ENCODE assay signal across 14 mouse cellular contexts in genomic region chr19:24080417-24081080, GRCm38 (mm10). TPM values are rescaled to one million over a fixed set of nuclear protein-coding genes. Genes with fewer than 3 reads are reported as not detected.
DNase-seq lines count a peak whose midpoint lies in the region; ATAC-seq and TF ChIP-seq lines count a peak whose summit lies in the region.
"Had no signal": no experiment of that assay in that cellular context is flagged by ENCODE, and none has a peak within 500 bp of the region (broad histone marks: within the 10 kb centered on the region; RNA-seq: fewer than 3 reads in every experiment).

No protein-coding gene starts in this region.

- H3K27me3 ChIP-seq in kidney, embryonic 14.5 days (ENCODE audit: control insufficient read depth, insufficient read depth, low read length): no peaks in the 10 kb centered on the region
- H3K27me3 ChIP-seq in stomach, embryonic 16.5 days (ENCODE audit: control insufficient read depth, insufficient read depth, low read length): no peaks in the 10 kb centered on the region
- no peaks in the 10 kb centered on the region for H3K27me3 ChIP-seq in stomach, postnatal 0 days (ENCODE audit: control insufficient read depth, insufficient read depth, low read length)
- H3K27me3 ChIP-seq in heart, embryonic 13.5 days (replicated peaks): no peaks in the 10 kb centered on the region
- H3K27me3 ChIP-seq: limb, embryonic 15.5 days had no signal

- H3K4me2 ChIP-seq in kidney, embryonic 14.5 days (replicated peaks; ENCODE audit: low read depth, low read length): no peak overlapping the region
- no peak overlapping the region for H3K4me2 ChIP-seq in stomach, embryonic 16.5 days (ENCODE audit: low read depth, low read length)
- no peak overlapping the region for H3K4me2 ChIP-seq in stomach, postnatal 0 days (replicated peaks; ENCODE audit: low read depth)
- peak overlapping the region; percentile 53 for H3K4me2 ChIP-seq in heart, embryonic 13.5 days
- H3K4me2 ChIP-seq: limb, embryonic 15.5 days; lung, embryonic 14.5 days had no signal

- no peaks in the 10 kb centered on the region for H3K36me3 ChIP-seq in kidney, embryonic 14.5 days (ENCODE audit: control insufficient read depth, insufficient read depth, low read length)
- H3K36me3 ChIP-seq in stomach, embryonic 16.5 days (ENCODE audit: control insufficient read depth, insufficient read depth, low read length): no peaks in the 10 kb centered on the region
- no peaks in the 10 kb centered on the region for H3K36me3 ChIP-seq in stomach, postnatal 0 days (ENCODE audit: control insufficient read depth, insufficient read depth, low read length)
- no peaks in the 10 kb centered on the region for H3K36me3 ChIP-seq in heart, embryonic 13.5 days
- H3K36me3 ChIP-seq: limb, embryonic 15.5 days had no signal

- H3K9ac ChIP-seq in kidney, embryonic 14.5 days (ENCODE audit: low read depth, low read length): no peak overlapping the region
- no peak overlapping the region for H3K9ac ChIP-seq in stomach, embryonic 16.5 days (ENCODE audit: low read length)
- H3K9ac ChIP-seq in stomach, postnatal 0 days (ENCODE audit: low read length): no peak overlapping the region
- peak overlapping the region; percentile 58 for H3K9ac ChIP-seq in heart, embryonic 13.5 days
- H3K9ac ChIP-seq: limb, embryonic 15.5 days; lung, embryonic 14.5 days had no signal

- DNase-seq in kidney, adult 8-10 months: no peak
- no peak for DNase-seq in stomach, postnatal 0 days (ENCODE audit: low spot score)
- DNase-seq in layer of hippocampus, postnatal 25 days (ENCODE audit: extremely low spot score in 1 of 2, low spot score in 1 of 2): no peak
- no peak for DNase-seq in yolk sac, embryonic 10.5 days (ENCODE audit: low spot score)
- DNase-seq: cerebellum, adult 18-20 months; lung, embryonic 14.5 days; right cerebral cortex, postnatal 14 days; thymus, adult 18-20 months had no signal

- H3K4me3 ChIP-seq in kidney, embryonic 14.5 days (ENCODE audit: low read length): no peak overlapping the region
- H3K4me3 ChIP-seq in stomach, embryonic 16.5 days (replicated peaks; ENCODE audit: low read length): no peak overlapping the region
- no peak overlapping the region for H3K4me3 ChIP-seq in stomach, postnatal 0 days (ENCODE audit: low read depth, low read length)
- H3K4me3 ChIP-seq in heart, embryonic 13.5 days: peak overlapping the region; percentile 13; the same call in 1 of the 2 replicates
- H3K4me3 ChIP-seq: limb, embryonic 15.5 days had no signal

- H3K9me3 ChIP-seq in kidney, embryonic 14.5 days (ENCODE audit: control insufficient read depth, low read length): no peaks in the 10 kb centered on the region
- H3K9me3 ChIP-seq in stomach, embryonic 16.5 days (replicated peaks; ENCODE audit: control insufficient read depth, low read length): no peaks in the 10 kb centered on the region
- H3K9me3 ChIP-seq in stomach, postnatal 0 days (ENCODE audit: control insufficient read depth, low read length): no peaks in the 10 kb centered on the region
- no peaks in the 10 kb centered on the region for H3K9me3 ChIP-seq in heart, embryonic 13.5 days
- H3K9me3 ChIP-seq: limb, embryonic 15.5 days had no signal

- ATAC-seq in kidney, embryonic 14.5 days (ENCODE audit: low FRiP score, low TSS enrichment): peak; percentile 52; the same call in 1 of the 2 replicates
- ATAC-seq in stomach, embryonic 16.5 days (ENCODE audit: insufficient read depth, low FRiP score): peak; percentile 33; the same call in 1 of the 2 replicates
- no peak for ATAC-seq in stomach, postnatal 0 days (ENCODE audit: low FRiP score, low TSS enrichment)
- ATAC-seq in heart, embryonic 13.5 days (ENCODE audit: extremely low read depth, insufficient number of reproducible peaks, low FRiP score, low TSS enrichment): no peak

- peaks cover 6% of the 10 kb centered on the region; the same call in 1 of the 2 replicates for H3K4me1 ChIP-seq in kidney, embryonic 14.5 days (ENCODE audit: control insufficient read depth, insufficient read depth, low read length)
- no peaks in the 10 kb centered on the region for H3K4me1 ChIP-seq in stomach, embryonic 16.5 days (ENCODE audit: control insufficient read depth, insufficient read depth, low read length)
- no peaks in the 10 kb centered on the region for H3K4me1 ChIP-seq in stomach, postnatal 0 days (replicated peaks; ENCODE audit: control insufficient read depth, insufficient read depth)
- H3K4me1 ChIP-seq in heart, embryonic 13.5 days: peaks cover 29% of the 10 kb centered on the region

- no peak for TF ChIP-seq EP300 in stomach, postnatal 0 days (optimal IDR thresholded peaks at IDR 0.05)

- WGBS in kidney, embryonic 14.5 days: 26% methylated on average over 8 of the region's 8 CpGs
- WGBS in stomach, embryonic 16.5 days: 42% methylated on average over 8 of the region's 8 CpGs
- 43% methylated on average over 8 of the region's 8 CpGs for WGBS in stomach, postnatal 0 days
- WGBS in heart, embryonic 13.5 days: 13% methylated on average over 8 of the region's 8 CpGs

- no peak overlapping the region for H3K27ac ChIP-seq in kidney, embryonic 14.5 days (ENCODE audit: low read depth, low read length)
- no peak overlapping the region for H3K27ac ChIP-seq in stomach, embryonic 16.5 days (ENCODE audit: low read length)
- no peak overlapping the region for H3K27ac ChIP-seq in stomach, postnatal 0 days (replicated peaks)
- H3K27ac ChIP-seq in heart, embryonic 13.5 days (replicated peaks): peak overlapping the region; percentile 85
- H3K27ac ChIP-seq: limb, embryonic 15.5 days had no signal

- no peak for TF ChIP-seq CTCF in stomach, postnatal 0 days (IDR thresholded peaks at IDR 0.05; ENCODE audit: low read depth)

RNA-seq across cellular contexts. Expression of gene Fam189a2, which starts 49.7 kb away (rescaled TPM):
- 2.8 and 4.1 TPM in 2 replicates for polyA plus RNA-seq in kidney, embryonic 14.5 days (2014; fragmentation: Nextera tagmentation; extraction: Ambion mirVana)
- 0.47 and 0.75 TPM in 2 replicates for polyA plus RNA-seq in stomach, embryonic 16.5 days (2015; fragmentation: Nextera tagmentation; extraction: Ambion mirVana)
- 0.75 and 1.9 TPM in 2 replicates for polyA plus RNA-seq in stomach, postnatal 0 days (2015; fragmentation: Nextera tagmentation; extraction: Ambion mirVana)
- polyA plus RNA-seq in heart, embryonic 13.5 days (2015; fragmentation: Nextera tagmentation; extraction: Ambion mirVana): 4.1 and 5.4 TPM in 2 replicates
- total RNA-seq in layer of hippocampus, postnatal 25 days (2021): 1 to 10 TPM; 8.8 to 9.4 TPM
- total RNA-seq: common myeloid progenitor, adult 5-6 weeks; megakaryocyte progenitor cell, adult 5-6 weeks had no signal

Comparison
In these comparisons a context has a peak if more than half of its experiments do, and no peak if none do; other contexts are left out.
1. ATAC-seq: peak in kidney, embryonic 14.5 days (single experiment) and stomach, embryonic 16.5 days (single experiment); none in stomach, postnatal 0 days (single experiment) and heart, embryonic 13.5 days (single experiment).